Mouse (Mus musculus) CH12.LX (cell line): ENCODE results near the gene Ppp1r12a. TPM values are rescaled to one million over a fixed set of nuclear protein-coding genes. Genes with fewer than 3 reads are reported as not detected.

ENCODE experiments used
- DNase-seq: peaks from one replicate; pipeline ENCODE4 v3.0.0-alpha.2; 2013; ENCODE audit errors: extremely low read depth
- H3K27ac ChIP-seq: 2 replicates; pipeline ENCODE4 v1.5.1; 2012; ENCODE audit warnings: low read depth, mild to moderate bottlenecking, control low read depth, moderate library complexity; ENCODE audit not compliant: insufficient read depth
- H3K27me3 ChIP-seq: replicated peaks from 2 replicates; pipeline ENCODE3; 2012; ENCODE audit warnings: inconsistent platforms
- H3K36me3 ChIP-seq, 2 experiments: replicated peaks in 1 of 2; 2 replicates each; pipeline versions ENCODE3 to v1.6.1; 2012; ENCODE audit warnings: inconsistent platforms in 1 of 2, low read length in 1 of 2, mild to moderate bottlenecking in 1 of 2, mixed read lengths in 1 of 2, moderate library complexity in 1 of 2; ENCODE audit not compliant: control insufficient read depth in 1 of 2, insufficient read depth in 1 of 2
- H3K4me1 ChIP-seq, 2 experiments: 2 replicates each; pipeline ENCODE4 v1.6.1; 2012; ENCODE audit warnings: inconsistent platforms in 1 of 2, moderate library complexity in 1 of 2; ENCODE audit not compliant: insufficient read depth in 2 of 2, control insufficient read depth in 1 of 2
- H3K4me2 ChIP-seq: 2 replicates; pipeline ENCODE4 v1.6.1; 2012; ENCODE audit warnings: low read depth, mild to moderate bottlenecking, control low read depth; ENCODE audit not compliant: poor library complexity, insufficient read depth, severe bottlenecking
- H3K4me3 ChIP-seq, 3 experiments: fragments of 150-350 bp in 1 of 3; sonication (generic) in 1 of 3; replicated peaks in 1 of 3; 2 replicates each; pipeline versions ENCODE3 to v1.5.1; 2011 to 2012; ENCODE audit warnings: low read depth in 2 of 3, low read length in 2 of 3, mild to moderate bottlenecking in 2 of 3, moderate library complexity in 2 of 3, control low read depth in 1 of 3, improper control_type of control experiment in 1 of 3, inconsistent platforms in 1 of 3, mixed read lengths in 1 of 3; ENCODE audit not compliant: poor library complexity in 1 of 3
- H3K79me2 ChIP-seq: replicated peaks from 2 replicates; pipeline ENCODE4 v1.6.1; 2012; ENCODE audit warnings: mild to moderate bottlenecking, moderate library complexity; ENCODE audit not compliant: control insufficient read depth, poor library complexity, insufficient read depth, severe bottlenecking; ENCODE audit errors: extremely low read depth
- H3K9ac ChIP-seq: 2 replicates; pipeline ENCODE4 v1.6.1; 2012; ENCODE audit warnings: low read depth, mild to moderate bottlenecking, control low read depth, moderate library complexity; ENCODE audit not compliant: insufficient read depth
- H3K9me3 ChIP-seq: replicated peaks from 2 replicates; pipeline ENCODE3; 2012; ENCODE audit warnings: low read length, inconsistent platforms, mixed read lengths
- CHD2 ChIP-seq: IDR thresholded peaks from 2 replicates; pipeline ENCODE4 v1.6.1; 2011; ENCODE audit warnings: low read length, improper control_type of control experiment
- ELF1 ChIP-seq: IDR thresholded peaks from 2 replicates; pipeline ENCODE4 v1.6.1; 2014; ENCODE audit warnings: low read depth, mild to moderate bottlenecking, inconsistent platforms, low read length, improper control_type of control experiment
- EP300 ChIP-seq: IDR thresholded peaks from 2 replicates; pipeline ENCODE4 v1.6.1; 2011; ENCODE audit warnings: low read length, improper control_type of control experiment
- ETS1 ChIP-seq: conservative IDR thresholded peaks from 2 replicates; pipeline ENCODE4 v1.6.1; 2012; ENCODE audit warnings: low read depth, mild to moderate bottlenecking, inconsistent platforms, low read length, improper control_type of control experiment, moderate library complexity
- HCFC1 ChIP-seq: IDR thresholded peaks from 2 replicates; pipeline ENCODE4 v1.6.1; 2012; ENCODE audit warnings: low read depth, mild to moderate bottlenecking, inconsistent platforms, low read length, improper control_type of control experiment
- IRF4 ChIP-seq: IDR thresholded peaks from 2 replicates; pipeline ENCODE4 v1.6.1; 2014; ENCODE audit warnings: low read depth, mild to moderate bottlenecking, inconsistent platforms, low read length, improper control_type of control experiment
- JUN ChIP-seq: IDR thresholded peaks from 2 replicates; pipeline ENCODE4 v1.6.1; 2011; ENCODE audit warnings: low read depth, mild to moderate bottlenecking, low read length, improper control_type of control experiment, moderate library complexity; ENCODE audit not compliant: insufficient read depth
- KAT2A ChIP-seq: IDR thresholded peaks from 2 replicates; pipeline ENCODE4 v1.6.1; 2012; ENCODE audit warnings: low read length, improper control_type of control experiment, inconsistent platforms; ENCODE audit not compliant: insufficient replicate concordance
- MAX ChIP-seq: IDR thresholded peaks from 2 replicates; pipeline ENCODE4 v1.6.1; 2011; ENCODE audit warnings: low read length, improper control_type of control experiment
- MAZ ChIP-seq: IDR thresholded peaks from 2 replicates; pipeline ENCODE4 v1.6.1; 2012; ENCODE audit warnings: low read depth, mild to moderate bottlenecking, inconsistent platforms, low read length, improper control_type of control experiment, moderate library complexity
- MEF2A ChIP-seq: IDR thresholded peaks from 2 replicates; pipeline ENCODE4 v1.6.1; 2014; ENCODE audit warnings: low read depth, mild to moderate bottlenecking, inconsistent platforms, low read length, improper control_type of control experiment, borderline replicate concordance
- MXI1 ChIP-seq: IDR thresholded peaks from 2 replicates; pipeline ENCODE4 v1.6.1; 2011; ENCODE audit warnings: mild to moderate bottlenecking, low read depth, low read length, improper control_type of control experiment
- MYC ChIP-seq: IDR thresholded peaks from 2 replicates; pipeline ENCODE4 v1.6.1; 2011; ENCODE audit warnings: low read depth, mild to moderate bottlenecking, improper control_type of control experiment, low read length
- POLR2A ChIP-seq: IDR thresholded peaks from 2 replicates; pipeline ENCODE4 v1.6.1; 2011; ENCODE audit warnings: low read depth, mild to moderate bottlenecking, improper control_type of control experiment, low read length
- POLR2AphosphoS2 ChIP-seq: IDR thresholded peaks from 2 replicates; pipeline ENCODE4 v1.6.1; 2011; ENCODE audit warnings: low read depth, low read length, improper control_type of control experiment
- RAD21 ChIP-seq: IDR thresholded peaks from 2 replicates; pipeline ENCODE4 v1.6.1; 2011; ENCODE audit warnings: low read depth, mild to moderate bottlenecking, low read length, improper control_type of control experiment, moderate library complexity
- RCOR1 ChIP-seq: conservative IDR thresholded peaks from 2 replicates; pipeline ENCODE4 v1.6.1; 2012; ENCODE audit warnings: low read depth, mild to moderate bottlenecking, inconsistent platforms, low read length, improper control_type of control experiment
- SIN3A ChIP-seq: IDR thresholded peaks from 2 replicates; pipeline ENCODE4 v1.6.1; 2012; ENCODE audit warnings: low read length, improper control_type of control experiment, inconsistent platforms
- TBP ChIP-seq: conservative IDR thresholded peaks from 2 replicates; pipeline ENCODE4 v1.6.1; 2011; ENCODE audit warnings: low read depth, low read length, improper control_type of control experiment
- TCF12 ChIP-seq: IDR thresholded peaks from 2 replicates; pipeline ENCODE4 v1.6.1; 2014; ENCODE audit warnings: low read depth, mild to moderate bottlenecking, inconsistent platforms, low read length, improper control_type of control experiment
- UBTF ChIP-seq: IDR thresholded peaks from 2 replicates; pipeline ENCODE4 v1.6.1; 2012; ENCODE audit warnings: low read depth, mild to moderate bottlenecking, inconsistent platforms, low read length, improper control_type of control experiment, moderate library complexity
- ZC3H11A ChIP-seq: IDR thresholded peaks from 2 replicates; pipeline ENCODE4 v1.6.1; 2012; ENCODE audit warnings: low read depth, mild to moderate bottlenecking, inconsistent platforms, low read length, improper control_type of control experiment
- ZMIZ1 ChIP-seq: IDR thresholded peaks from 2 replicates; pipeline ENCODE4 v1.6.1; 2012; ENCODE audit warnings: low read depth, mild to moderate bottlenecking, inconsistent platforms, low read length, improper control_type of control experiment
- ZNF384 ChIP-seq: IDR thresholded peaks from 2 replicates; pipeline ENCODE4 v1.6.1; 2012; ENCODE audit warnings: low read depth, low read length, improper control_type of control experiment, inconsistent platforms
- dilution Hi-C: fragments of 300-500 bp; cut with MboI; formaldehyde crosslinking; loops from 2 replicates; pipeline ENCODE4 v1.14.3; 2020; ENCODE audit warnings: low sequenced_read_pairs; ENCODE audit not compliant: extremely low pct_unique_long_range_greater_than_20kb, extremely low pct_ligation_motif_present
- in situ Hi-C: fragments of 300-500 bp; cut with MboI; formaldehyde crosslinking; loops from 3 replicates; pipeline ENCODE4 v1.14.3; 2019; ENCODE audit warnings: low sequenced_read_pairs, low pct_ligation_motif_present, low pct_unique_long_range_greater_than_20kb, mixed read lengths
- polyA plus RNA-seq: library from polyadenylated mRNA; unstranded; fragments of >175 nt; gene quantifications from 2 replicates; pipeline ENCODE4 v1.2.1, GENCODE M21; 2012; ENCODE audit warnings: low read depth; ENCODE audit not compliant: insufficient read length
- total RNA-seq, 2 experiments: library from RNA; depleted of rRNA; stranded (reverse); fragments of 300-350 nt in 1 of 2; fragments of >200 nt in 1 of 2; gene quantifications; 2 replicates each; pipeline ENCODE4 v1.2.3; 2012 to 2014

Gene Ppp1r12a
- total and polyA plus RNA-seq, 3 experiments, result 34.4 to 70.8 (median 60.0) TPM

- Histone ChIP-seq H3K27me3 (no peaks in the 10 kb centered on the region), H3K4me2 (no peak overlapping the region), H3K79me2 (no peaks in the 10 kb centered on the region), H3K27ac (no peak overlapping the region), H3K4me3 (no peak overlapping the region), H3K9ac (no peak overlapping the region), H3K36me3 (no peaks in the 10 kb centered on the region), H3K4me1 (no peaks in the 10 kb centered on the region), H3K9me3 (no peaks in the 10 kb centered on the region)
- dilution Hi-C loops, result no loop called here
- in situ Hi-C loops, result no loop called here
- DNase-seq, result no peak
- TF ChIP-seq RCOR1 (no peak), CHD2 (no peak), ZMIZ1 (no peak), SIN3A (no peak), MYC (no peak), UBTF (no peak), MAX (no peak)
Measured at GRCm38 (mm10) chr10:108129167-108129566, 32.8 kb upstream of the Ppp1r12a start.

GRCm38 (mm10) chr10:108131858-108132257, 30.1 kb upstream of the Ppp1r12a start:
- H3K9me3 ChIP-seq, result no peaks in the 10 kb centered on the region
- TF ChIP-seq RAD21, result no peak
- TF ChIP-seq SIN3A, result no peak
- TF ChIP-seq IRF4, result no peak
- TF ChIP-seq HCFC1, result no peak
- no peak for TF ChIP-seq CHD2
- no peak for TF ChIP-seq ZC3H11A
- no peak for TF ChIP-seq MAX
- no peaks in the 10 kb centered on the region for H3K36me3 ChIP-seq
- no peak overlapping the region for H3K4me3 ChIP-seq
- H3K27me3 ChIP-seq, result no peaks in the 10 kb centered on the region
- dilution Hi-C loops, result no loop called here
- no peak overlapping the region for H3K27ac ChIP-seq
- H3K4me2 ChIP-seq, result no peak overlapping the region
- no peak overlapping the region for H3K9ac ChIP-seq
- no peaks in the 10 kb centered on the region for H3K79me2 ChIP-seq
- 0 out of 4 replicates have a peak, but pooled peaks cover 0 to 2% of the 10 kb centered on the region in 2 experiments for H3K4me1 ChIP-seq
- no peak for DNase-seq
- in situ Hi-C loops, result no loop called here

- TF ChIP-seq TCF12 (no peak), JUN (no peak), KAT2A (no peak), MEF2A (no peak), MAZ (no peak), POLR2AphosphoS2 (no peak), MXI1 (no peak), HCFC1 (no peak), EP300 (no peak), RCOR1 (no peak), RAD21 (no peak), ETS1 (no peak), TBP (no peak), ZMIZ1 (no peak), POLR2A (no peak), ELF1 (no peak), ZNF384 (no peak)
- H3K4me2 ChIP-seq, result no peak overlapping the region
- no peaks in the 10 kb centered on the region for H3K36me3 ChIP-seq
- no peaks in the 10 kb centered on the region for H3K9me3 ChIP-seq
- no peak overlapping the region for H3K9ac ChIP-seq
- H3K27me3 ChIP-seq, result no peaks in the 10 kb centered on the region
- in situ Hi-C loops, result no loop called here
- H3K4me3 ChIP-seq, result no peak overlapping the region
- no peak for DNase-seq
- no peaks in the 10 kb centered on the region for H3K79me2 ChIP-seq
- peaks cover under 1 to 2% of the 10 kb centered on the region in 2 experiments; a peak in 1 of 4 replicates for H3K4me1 ChIP-seq
- dilution Hi-C loops, result no loop called here
- no peak overlapping the region for H3K27ac ChIP-seq
Measured at GRCm38 (mm10) chr10:108133253-108133652, 28.7 kb upstream of the Ppp1r12a start.
